Mouse (Mus musculus): Measurements from ENCODE around the gene Hist1h2bq. TPM values are rescaled to one million over a fixed set of nuclear protein-coding genes. Genes with fewer than 3 reads are reported as not detected.

Hist1h2bq gene
- total and polyA plus RNA-seq, 3 experiments: 6.2 to 2,195 TPM; not detected in 1

GRCm38 (mm10) chr13:21783734-21784161 lies 26.2 kb downstream of the Hist1h2bq start:
- Histone ChIP-seq H3K9me3 (replicated peaks; ENCODE audit: insufficient read depth, low read length) (no peaks in the 10 kb centered on the region), H3K27me3 (ENCODE audit: control insufficient read depth in 1 of 2, insufficient read depth in 2 of 2, low read length in 2 of 2) (no peaks in the 10 kb centered on the region), H3K9ac (ENCODE audit: control insufficient read depth, low read depth, low read length, poor library complexity, severe bottlenecking) (peak overlapping the region; percentile 65), H3K4me1 (ENCODE audit: control insufficient read depth in 1 of 2, insufficient read depth in 2 of 2, low read length in 2 of 2) (no peaks in the 10 kb centered on the region), H3K4me3 (ENCODE audit: control insufficient read depth in 1 of 2, insufficient read depth in 1 of 2, low read depth in 2 of 2, low read length in 2 of 2) (peak overlapping the region; percentile 8 to 36), H3K27ac (ENCODE audit: control insufficient read depth, low read depth, low read length) (peak overlapping the region; percentile 93), H3K79me2 (ENCODE audit: control insufficient read depth, insufficient read depth, low read length, poor library complexity) (peaks cover 8% of the 10 kb centered on the region; the same call in 1 of the 2 replicates), H3K36me3 (ENCODE audit: control insufficient read depth in 1 of 2, insufficient read depth in 2 of 2, low read length in 2 of 2) (peaks cover 0 to 31% of the 10 kb centered on the region in 2 experiments; a peak in 2 of 4 replicates)
- DNase-seq (ENCODE audit: low read depth, low spot score): peak; percentile 84
- TF ChIP-seq ELF1 (IDR thresholded peaks at IDR 0.05; ENCODE audit: low read depth, low read length) (no peak), CTCF (IDR thresholded peaks at IDR 0.05 in 2 of 3, conservative IDR thresholded peaks at IDR 0.05 in 1 of 3; ENCODE audit: control insufficient read depth in 1 of 3, insufficient read depth in 1 of 3, low read depth in 2 of 3, low read length in 3 of 3, poor library complexity in 1 of 3, severe bottlenecking in 1 of 3) (no peak), ZKSCAN1 (IDR thresholded peaks at IDR 0.05; ENCODE audit: low read depth, low read length) (no peak), ETS1 (IDR thresholded peaks at IDR 0.05; ENCODE audit: low read depth, low read length) (no peak), E2F4 (IDR thresholded peaks at IDR 0.05; ENCODE audit: borderline replicate concordance, low read depth, low read length) (no peak), NRF1 (IDR thresholded peaks at IDR 0.05; ENCODE audit: insufficient read depth, low read depth, low read length, poor library complexity, severe bottlenecking) (no peak), GABPA (IDR thresholded peaks at IDR 0.05; ENCODE audit: low read depth, low read length) (no peak), ZNF384 (IDR thresholded peaks at IDR 0.05; ENCODE audit: low read depth, low read length) (no peak), MEF2A (IDR thresholded peaks at IDR 0.05; ENCODE audit: extremely low read depth, insufficient replicate concordance, low read depth, low read length, poor library complexity, severe bottlenecking) (no peak)

- no peaks in the 10 kb centered on the region for H3K9me3 ChIP-seq (replicated peaks; ENCODE audit: insufficient read depth, low read length)
- peak within 1 kb of the TSS; percentile 93 for H3K27ac ChIP-seq (ENCODE audit: control insufficient read depth, low read depth, low read length)
- peak; percentile 94 for DNase-seq (ENCODE audit: low read depth, low spot score)
- no peaks in the 10 kb centered on the region for H3K27me3 ChIP-seq (ENCODE audit: control insufficient read depth in 1 of 2, insufficient read depth in 2 of 2, low read length in 2 of 2)
- peak within 1 kb of the TSS; percentile 36 to 44 for H3K4me3 ChIP-seq (ENCODE audit: control insufficient read depth in 1 of 2, insufficient read depth in 1 of 2, low read depth in 2 of 2, low read length in 2 of 2)
- H3K79me2 ChIP-seq (ENCODE audit: control insufficient read depth, insufficient read depth, low read length, poor library complexity): peaks cover 8% of the 10 kb centered on the region; the same call in 1 of the 2 replicates
- H3K9ac ChIP-seq (ENCODE audit: control insufficient read depth, low read depth, low read length, poor library complexity, severe bottlenecking): peak within 1 kb of the TSS; percentile 75
- no peaks in the 10 kb centered on the region for H3K4me1 ChIP-seq (ENCODE audit: control insufficient read depth in 1 of 2, insufficient read depth in 2 of 2, low read length in 2 of 2)
- TF ChIP-seq EP300 (IDR thresholded peaks at IDR 0.05; ENCODE audit: low read depth in 1 of 2, low read length in 2 of 2) (no peak), POLR2A (IDR thresholded peaks at IDR 0.05; ENCODE audit: control insufficient read depth in 1 of 2, insufficient read depth in 1 of 2, low read depth in 1 of 2, low read length in 2 of 2, poor library complexity in 1 of 2) (peak in 1 of 2 experiments; percentile 96; a peak in 1 of 4 replicates), POLR2AphosphoS5 (IDR thresholded peaks at IDR 0.05; ENCODE audit: borderline replicate concordance, low read depth, low read length) (peak; percentile 96; the same call in 1 of the 2 replicates)
- peaks cover 0 to 28% of the 10 kb centered on the region in 2 experiments; a peak in 2 of 4 replicates for H3K36me3 ChIP-seq (ENCODE audit: control insufficient read depth in 1 of 2, insufficient read depth in 2 of 2, low read length in 2 of 2)
These were observed 26.8 kb downstream of the Hist1h2bq start, which contains the start of gene Hist1h3i for GRCm38 (mm10) chr13:21783255-21783617. Hist1h3i (minus strand) TSS chr13:21783370.

Measured in MEL (cell line).